ENCODE assay signal across 21 mouse cellular contexts in genomic region chr1:154805742-154806141, GRCm38 (mm10).
DNase-seq lines count a peak whose midpoint lies in the region; ATAC-seq lines count a peak whose summit lies in the region.
"Had no signal": no experiment of that assay in that cellular context is flagged by ENCODE, and none has a peak within 500 bp of the region (broad histone marks: within the 10 kb centered on the region; RNA-seq: fewer than 3 reads in every experiment).

No protein-coding gene starts in this region.

- H3K27ac ChIP-seq in hindbrain, embryonic 16.5 days (ENCODE audit: low read depth, low read length): no peak overlapping the region
- H3K27ac ChIP-seq in hindbrain, embryonic 14.5 days: no peak overlapping the region
- no peak overlapping the region for H3K27ac ChIP-seq in heart, embryonic 11.5 days (ENCODE audit: low read depth, low read length)
- H3K27ac ChIP-seq: embryonic facial prominence, embryonic 15.5 days; limb, embryonic 12.5 days; liver, embryonic 14.5 days; macrophage; neural tube, embryonic 12.5 days had no signal

- H3K27me3 ChIP-seq in hindbrain, embryonic 16.5 days (replicated peaks; ENCODE audit: control insufficient read depth, insufficient read depth, low read length): no peaks in the 10 kb centered on the region
- no peaks in the 10 kb centered on the region for H3K27me3 ChIP-seq in hindbrain, embryonic 14.5 days (ENCODE audit: control insufficient read depth, insufficient read depth, low read length)
- H3K27me3 ChIP-seq in heart, embryonic 11.5 days (ENCODE audit: control insufficient read depth, insufficient read depth, low read length): no peaks in the 10 kb centered on the region
- H3K27me3 ChIP-seq: embryonic facial prominence, embryonic 15.5 days; limb, embryonic 12.5 days; neural tube, embryonic 12.5 days had no signal

- peak; percentile 40 for ATAC-seq in hindbrain, embryonic 16.5 days
- no peak for ATAC-seq in hindbrain, embryonic 14.5 days (ENCODE audit: low FRiP score)
- ATAC-seq in heart, embryonic 11.5 days (replicated peaks; ENCODE audit: insufficient number of reproducible peaks, low FRiP score, low TSS enrichment): no peak
- ATAC-seq: inflammation-experienced regulatory T-cells, adult 6 months had no signal

- H3K9ac ChIP-seq in hindbrain, embryonic 16.5 days (ENCODE audit: low read depth, low read length): no peak overlapping the region
- no peak overlapping the region for H3K9ac ChIP-seq in hindbrain, embryonic 14.5 days
- no peak overlapping the region for H3K9ac ChIP-seq in heart, embryonic 11.5 days (ENCODE audit: low read depth, low read length)
- H3K9ac ChIP-seq: embryonic facial prominence, embryonic 15.5 days; limb, embryonic 12.5 days; liver, embryonic 14.5 days; neural tube, embryonic 12.5 days had no signal

- 40% methylated on average over 1 of the region's 1 CpGs for whole genome bisulfite sequencing in hindbrain, embryonic 16.5 days
- WGBS in hindbrain, embryonic 14.5 days: 68% methylated on average over 1 of the region's 1 CpGs
- WGBS in heart, embryonic 11.5 days (ENCODE audit: insufficient replicate concordance): 92% methylated on average over 1 of the region's 1 CpGs

- H3K4me2 ChIP-seq in hindbrain, embryonic 16.5 days (ENCODE audit: low read length): no peak overlapping the region
- no peak overlapping the region for H3K4me2 ChIP-seq in hindbrain, embryonic 14.5 days (replicated peaks)
- H3K4me2 ChIP-seq in heart, embryonic 11.5 days: no peak overlapping the region
- H3K4me2 ChIP-seq: embryonic facial prominence, embryonic 15.5 days; limb, embryonic 12.5 days; midbrain, embryonic 11.5 days; neural tube, embryonic 12.5 days had no signal

- H3K36me3 ChIP-seq in hindbrain, embryonic 16.5 days (ENCODE audit: control insufficient read depth, insufficient read depth, low read length): no peaks in the 10 kb centered on the region
- no peaks in the 10 kb centered on the region for H3K36me3 ChIP-seq in hindbrain, embryonic 14.5 days (replicated peaks; ENCODE audit: control insufficient read depth, insufficient read depth)
- H3K36me3 ChIP-seq in heart, embryonic 11.5 days (ENCODE audit: control insufficient read depth, insufficient read depth, low read length): no peaks in the 10 kb centered on the region
- H3K36me3 ChIP-seq: embryonic facial prominence, embryonic 15.5 days; limb, embryonic 12.5 days; neural tube, embryonic 12.5 days had no signal

- H3K4me3 ChIP-seq in hindbrain, embryonic 16.5 days (ENCODE audit: low read length): no peak overlapping the region
- H3K4me3 ChIP-seq in hindbrain, embryonic 14.5 days (replicated peaks; ENCODE audit: low read length): no peak overlapping the region
- H3K4me3 ChIP-seq in heart, embryonic 11.5 days (ENCODE audit: low read depth, low read length): no peak overlapping the region
- H3K4me3 ChIP-seq: embryonic facial prominence, embryonic 15.5 days; limb, embryonic 12.5 days; neural tube, embryonic 12.5 days had no signal

- H3K4me1 ChIP-seq in hindbrain, embryonic 16.5 days (ENCODE audit: control insufficient read depth, insufficient read depth, low read depth, low read length): peaks cover 3% of the 10 kb centered on the region
- 0 out of 2 replicates have a peak, but pooled peaks cover 4% of the 10 kb centered on the region for H3K4me1 ChIP-seq in hindbrain, embryonic 14.5 days (replicated peaks; ENCODE audit: control insufficient read depth, insufficient read depth, low read length)
- peaks cover 6% of the 10 kb centered on the region; the same call in 1 of the 2 replicates for H3K4me1 ChIP-seq in heart, embryonic 11.5 days (ENCODE audit: control insufficient read depth, insufficient read depth, low read length)
- H3K4me1 ChIP-seq: embryonic facial prominence, embryonic 15.5 days; limb, embryonic 12.5 days; neural tube, embryonic 12.5 days had no signal

- H3K9me3 ChIP-seq in hindbrain, embryonic 16.5 days (ENCODE audit: control insufficient read depth, low read length): no peaks in the 10 kb centered on the region
- no peaks in the 10 kb centered on the region for H3K9me3 ChIP-seq in hindbrain, embryonic 14.5 days (ENCODE audit: control insufficient read depth, low read length)
- peaks cover under 1% of the 10 kb centered on the region; the same call in 1 of the 2 replicates for H3K9me3 ChIP-seq in heart, embryonic 11.5 days (replicated peaks; ENCODE audit: control insufficient read depth, low read length)
- H3K9me3 ChIP-seq: embryonic facial prominence, embryonic 15.5 days; limb, embryonic 12.5 days; neural tube, embryonic 12.5 days had no signal

- no peak for DNase-seq in hindbrain, embryonic 14.5 days (ENCODE audit: low spot score)
- peak; percentile 90 for DNase-seq in brain, adult 2 months (ENCODE audit: low read depth, low spot score)
- DNase-seq in cerebellum, adult 11 months: peak; percentile 33
- DNase-seq in cerebellum, postnatal 14 days: peak; percentile 66 to 78
- no peak for DNase-seq in kidney, postnatal 4 days
- no peak for DNase-seq in embryo, embryonic 10 days (ENCODE audit: low spot score)
- DNase-seq: B cell, adult 2 months; gastrocnemius, postnatal 36 days; kidney, adult 2 months; kidney, postnatal 36 days; right cerebral cortex, adult 18-20 months; thymus, postnatal 14 days had no signal

Comparison
In these comparisons a context has a peak if more than half of its experiments do, and no peak if none do; other contexts are left out.
1. DNase-seq: peak in brain, adult 2 months (single experiment), cerebellum, adult 11 months (single experiment) and cerebellum, postnatal 14 days (2 of 2); none in hindbrain, embryonic 14.5 days (single experiment), kidney, postnatal 4 days (0 of 2) and embryo, embryonic 10 days (single experiment).